Mouse (Mus musculus): ENCODE data around the gene Shisal1.

DNA sequence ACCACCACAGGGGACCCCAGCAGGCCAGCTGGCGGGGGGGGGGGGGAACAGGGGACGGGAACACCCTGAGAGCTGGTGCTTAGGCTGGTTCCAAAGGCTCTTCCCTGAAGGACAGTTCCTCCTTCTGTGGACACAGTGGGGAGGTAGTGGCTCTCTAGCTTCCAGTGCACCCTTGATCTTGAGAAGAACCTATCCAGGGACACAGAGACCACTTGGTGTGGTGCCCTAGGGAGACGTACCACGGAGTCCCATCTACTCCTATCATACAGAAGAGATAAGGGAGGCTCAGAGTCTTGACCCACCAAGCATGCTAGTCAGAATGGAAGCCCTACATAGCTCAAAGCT is 28.7 kb downstream of the Shisal1 start:
- TF ChIP-seq CTCF (IDR thresholded peaks at IDR 0.05; ENCODE audit: borderline replicate concordance, insufficient read depth, low read depth, low read length) = no peak
- TF ChIP-seq POLR2A (IDR thresholded peaks at IDR 0.05; ENCODE audit: borderline replicate concordance, insufficient read depth, low read length) = no peak

All from cerebellum, adult 2 months (tissue).